Mouse (Mus musculus) stomach, adult 2 months (tissue): ENCODE results near the gene Mfsd4b2. TPM values are rescaled to one million over a fixed set of nuclear protein-coding genes. Genes with fewer than 3 reads are reported as not detected.

ENCODE experiments used
- polyA plus RNA-seq: library from polyadenylated mRNA; depleted of rRNA; stranded (reverse); fragments of >200 nt; gene quantifications from 2 replicates; pipeline ENCODE4 v1.2.3, GENCODE M21; 2012; rRNA removed

Gene Mfsd4b2
- not detected in 2 replicates for polyA plus RNA-seq

DNA sequence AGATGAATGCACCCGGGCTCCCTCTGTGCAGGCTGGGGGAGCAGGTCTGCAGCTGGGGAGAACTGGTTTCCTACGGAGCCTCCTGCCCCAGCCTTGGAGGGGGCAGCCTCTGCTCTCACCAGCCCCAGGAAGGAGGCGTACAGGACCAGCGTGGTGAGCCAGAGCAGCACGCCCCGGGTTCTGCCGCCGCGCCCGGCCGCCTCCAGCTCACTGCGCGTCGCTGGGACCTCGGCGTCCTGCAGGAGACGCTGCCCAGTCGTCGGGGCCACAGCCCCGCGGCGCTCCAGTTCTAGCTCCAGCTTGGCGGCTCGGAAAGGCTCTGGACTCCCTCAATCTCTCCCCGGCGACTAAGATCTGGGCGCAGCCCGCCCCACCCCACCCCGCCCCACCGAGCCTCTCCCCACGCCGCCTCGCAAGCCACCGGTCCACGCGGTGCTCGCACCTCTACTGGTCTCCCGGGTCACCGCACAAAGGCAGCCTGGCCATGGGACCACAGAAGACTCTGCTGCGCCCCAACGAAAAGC is at the start of gene Mfsd4b2:
Gene Mfsd4b2 (minus strand): TSS at position 308 of the 524 bp plus-strand sequence.

DNA sequence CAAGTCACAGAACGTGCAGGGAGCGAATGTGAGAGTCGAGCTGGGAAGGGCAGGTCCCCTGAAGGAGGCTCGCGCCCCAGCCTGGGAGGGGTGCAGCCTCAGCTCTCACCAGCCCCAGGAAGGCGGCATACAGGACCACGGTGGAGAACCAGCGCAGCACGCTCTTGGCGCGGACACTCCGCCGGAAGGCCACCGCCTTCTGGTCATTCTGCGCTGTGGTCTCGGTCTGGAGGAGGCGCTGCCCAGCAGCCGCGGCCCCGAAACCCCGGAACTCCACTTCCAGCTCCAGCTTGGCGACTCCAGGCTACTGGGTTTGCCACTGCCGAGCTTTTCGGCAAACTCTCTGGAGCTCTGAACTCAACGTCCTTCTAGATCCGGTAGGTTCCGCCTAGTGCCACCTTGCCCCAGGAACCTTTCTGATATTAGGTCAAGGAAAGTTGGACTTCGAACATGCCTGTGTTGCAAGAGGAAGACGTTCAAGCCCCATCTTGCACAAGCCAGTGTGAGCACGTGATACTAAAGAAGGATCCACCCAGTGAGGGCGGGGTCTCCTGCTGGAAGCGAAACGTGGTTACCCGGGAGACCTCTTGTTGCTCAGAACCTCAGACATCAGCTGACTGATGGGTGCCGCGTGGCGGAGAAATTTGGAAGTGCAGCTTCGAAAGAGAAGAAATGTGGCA is 33.2 kb upstream of the Mfsd4b2 start, which contains the start of gene Mfsd4b3:
Gene Mfsd4b3 (minus strand): TSS at position 393 of the 680 bp plus-strand sequence.

GRCm38 (mm10) chr10:39898874-39899371 is 27.8 kb downstream of the Mfsd4b2 start, which contains the start of gene Mfsd4b4:
Mfsd4b4 (minus strand) TSS chr10:39899238.

Other genes starting within 250 kb of the Mfsd4b2 start
- gene Rev3l, start 194.8 kb downstream of the Mfsd4b2 start, polyA plus RNA-seq, result 1.4 and 2.5 TPM in 2 replicates
- 0.17 and 0.57 TPM in 2 replicates for gene Mfsd4b4, start 27.7 kb downstream of the Mfsd4b2 start, polyA plus RNA-seq
- gene Mfsd4b3, start 33.2 kb upstream of the Mfsd4b2 start, polyA plus RNA-seq, result 0.93 and 0.97 TPM in 2 replicates
- 0.05 and 0.11 TPM in 2 replicates for gene Mfsd4b5, start 59.7 kb upstream of the Mfsd4b2 start, polyA plus RNA-seq
- gene Mfsd4b1, start 98.3 kb upstream of the Mfsd4b2 start, polyA plus RNA-seq, result 0.11 and 0.16 TPM in 2 replicates
- gene Slc16a10, start 215.3 kb upstream of the Mfsd4b2 start, polyA plus RNA-seq, result 2.3 and 3.2 TPM in 2 replicates